Mouse (Mus musculus) lung, adult 2 months (tissue): Measurements from ENCODE around the gene Tbx5.

ENCODE experiments used
- CTCF ChIP-seq: fragments of 200-500 bp; IDR thresholded peaks from 2 replicates; pipeline ENCODE4 v1.5.1; 2011; ENCODE audit warnings: mild to moderate bottlenecking, low read length, control low read depth; ENCODE audit not compliant: insufficient read depth
- POLR2A ChIP-seq: fragments of 200-500 bp; IDR thresholded peaks from 2 replicates; pipeline ENCODE4 v1.6.1; 2011; ENCODE audit warnings: low read depth, mild to moderate bottlenecking, control low read depth, low read length, borderline replicate concordance; ENCODE audit errors: extremely low read depth

DNA sequence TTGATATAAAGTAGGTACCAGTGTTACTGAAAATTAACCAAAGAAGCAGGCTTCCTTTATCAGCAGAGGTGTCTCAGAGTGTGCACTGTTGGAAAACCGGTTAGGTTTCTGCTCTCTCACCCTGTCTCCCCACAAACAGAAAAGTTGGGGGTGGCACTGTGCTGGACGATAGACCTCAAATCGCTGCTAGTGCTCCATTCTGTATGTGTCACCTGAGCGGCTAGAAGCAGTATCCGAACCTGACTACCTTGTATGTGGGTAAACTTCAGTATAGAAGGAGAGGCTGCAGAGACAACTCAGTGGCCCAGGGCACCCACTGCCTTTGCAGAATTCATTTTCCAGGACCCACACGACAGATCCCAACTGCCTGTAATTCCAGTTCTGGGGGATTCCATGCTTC lies 23.8 kb upstream of the Tbx5 start:
- no peak for TF ChIP-seq POLR2A
- TF ChIP-seq CTCF, result no peak
